Mouse (Mus musculus) layer of hippocampus, adult 9-10 months (tissue): ENCODE data around the gene Pgbd5.
"Not testable (repeated sequence)": the region's sequence is repeated elsewhere in the genome, so short reads cannot be mapped to it uniquely, and the experiment has no call there.

Source experiments
- DNase-seq: peaks from one replicate; pipeline ENCODE4 v3.0.0; 2022; ENCODE audit warnings: low spot score

The Pgbd5 gene

GRCm38 (mm10) chr8:124430881-124431280 is 8.6 kb downstream of the Pgbd5 start:
- DNase-seq: no peak

GRCm38 (mm10) chr8:124429417-124429816 is 10.0 kb downstream of the Pgbd5 start:
- no peak for DNase-seq

- not testable (repeated sequence) for DNase-seq
These were observed 10.7 kb downstream of the Pgbd5 start for GRCm38 (mm10) chr8:124428721-124429120.

- DNase-seq: no peak
These were observed 18.0 kb downstream of the Pgbd5 start for GRCm38 (mm10) chr8:124421413-124421812.

GRCm38 (mm10) chr8:124418927-124419326 is 20.5 kb downstream of the Pgbd5 start:
- no peak for DNase-seq

- DNase-seq: no peak
These were observed 21.3 kb downstream of the Pgbd5 start for GRCm38 (mm10) chr8:124418185-124418584.

GRCm38 (mm10) chr8:124416646-124417045 is 22.8 kb downstream of the Pgbd5 start:
- DNase-seq: no peak

- DNase-seq: no peak
These were observed 23.7 kb downstream of the Pgbd5 start for GRCm38 (mm10) chr8:124415789-124416188.

GRCm38 (mm10) chr8:124415002-124415401 is 24.5 kb downstream of the Pgbd5 start:
- DNase-seq: no peak

- no peak for DNase-seq
These were observed 26.1 kb downstream of the Pgbd5 start for GRCm38 (mm10) chr8:124413244-124413965.

- no peak for DNase-seq
These were observed 26.8 kb downstream of the Pgbd5 start for GRCm38 (mm10) chr8:124412496-124413243.

- DNase-seq: no peak
These were observed 34.8 kb downstream of the Pgbd5 start for GRCm38 (mm10) chr8:124404471-124405260.

- DNase-seq: no peak
These were observed 35.6 kb downstream of the Pgbd5 start for GRCm38 (mm10) chr8:124403876-124404275.

GRCm38 (mm10) chr8:124399403-124399861 is 40.0 kb downstream of the Pgbd5 start:
- DNase-seq: no peak

GRCm38 (mm10) chr8:124398843-124399402 is 40.5 kb downstream of the Pgbd5 start:
- no peak for DNase-seq

GRCm38 (mm10) chr8:124397321-124398065 is 42.0 kb downstream of the Pgbd5 start:
- DNase-seq: no peak

- no peak for DNase-seq
These were observed 42.9 kb downstream of the Pgbd5 start for GRCm38 (mm10) chr8:124396531-124396930.

GRCm38 (mm10) chr8:124395392-124395791 is 44.1 kb downstream of the Pgbd5 start:
- no peak for DNase-seq

- DNase-seq: no peak
These were observed 44.5 kb downstream of the Pgbd5 start for GRCm38 (mm10) chr8:124394951-124395350.

GRCm38 (mm10) chr8:124393927-124394326 is 45.5 kb downstream of the Pgbd5 start:
- no peak for DNase-seq

GRCm38 (mm10) chr8:124393013-124393412 is 46.4 kb downstream of the Pgbd5 start:
- no peak for DNase-seq
